Mouse (Mus musculus) heart, embryonic 11.5 days (tissue): ENCODE data around the gene Slc25a34. TPM values are rescaled to one million over a fixed set of nuclear protein-coding genes. Genes with fewer than 3 reads are reported as not detected.

Experiments
- ATAC-seq: fragments of 200-750 bp; cut with Nextera tagmentation; replicated peaks from 2 replicates; pipeline ENCODE4 v1.8.0; 2017; ENCODE audit warnings: moderate library complexity; ENCODE audit not compliant: insufficient number of reproducible peaks, low FRiP score, low TSS enrichment
- H3K27ac ChIP-seq: fragments of 300-500 bp; sonication (generic); 2 replicates; pipeline ENCODE4 v1.5.1; 2014; ENCODE audit warnings: mild to moderate bottlenecking, low read depth, low read length
- H3K27me3 ChIP-seq: fragments of 300-500 bp; sonication (generic); 2 replicates; pipeline ENCODE4 v1.6.1; 2014; ENCODE audit warnings: mild to moderate bottlenecking, low read length, mixed read lengths; ENCODE audit not compliant: control insufficient read depth, insufficient read depth
- H3K36me3 ChIP-seq: fragments of 300-500 bp; sonication (generic); 2 replicates; pipeline ENCODE4 v1.6.1; 2014; ENCODE audit warnings: mild to moderate bottlenecking, low read length, moderate library complexity, mixed read lengths; ENCODE audit not compliant: control insufficient read depth, insufficient read depth
- H3K4me1 ChIP-seq: fragments of 300-500 bp; sonication (generic); 2 replicates; pipeline ENCODE4 v1.6.1; 2014; ENCODE audit warnings: low read length; ENCODE audit not compliant: control insufficient read depth, insufficient read depth
- H3K4me2 ChIP-seq: fragments of 300-500 bp; sonication (generic); 2 replicates; pipeline ENCODE4 v1.6.1; 2014; ENCODE audit warnings: mild to moderate bottlenecking, moderate library complexity
- H3K4me3 ChIP-seq: fragments of 300-500 bp; sonication (generic); 2 replicates; pipeline ENCODE4 v1.5.1; 2014; ENCODE audit warnings: low read depth, low read length
- H3K9ac ChIP-seq: fragments of 300-500 bp; sonication (generic); 2 replicates; pipeline ENCODE4 v1.6.1; 2014; ENCODE audit warnings: mild to moderate bottlenecking, low read depth, low read length, moderate library complexity
- H3K9me3 ChIP-seq: fragments of 300-500 bp; sonication (generic); replicated peaks from 2 replicates; pipeline ENCODE4 v1.6.1; 2016; ENCODE audit warnings: low read length; ENCODE audit not compliant: control insufficient read depth
- WGBS: fragments of 180-500 bp; shearing (Covaris S2); extraction: QIAGEN DNeasy Blood & Tissue Kit; methylation state at CpG from one replicate; pipeline ENCODE4 v1.1.7; 2014; ENCODE audit not compliant: insufficient replicate concordance; 5-methylcytosine and 5-hydroxymethylcytosine counted together
- polyA plus RNA-seq: library from polyadenylated mRNA; unstranded; fragments of >200 nt; fragmentation: Nextera tagmentation; extraction: Ambion mirVana; gene quantifications from 2 replicates; pipeline ENCODE4 v1.2.1, GENCODE M21; 2014

The Slc25a34 gene
- polyA plus RNA-seq, 1 experiment from 2014 or later: not detected

GRCm38 (mm10) chr4:141636693-141637092 lies 13.1 kb upstream of the Slc25a34 start:
- ATAC-seq: no peak
- WGBS: 95% methylated on average over 5 of the region's 5 CpGs
- no peaks in the 10 kb centered on the region for H3K27me3 ChIP-seq
- H3K4me3 ChIP-seq: no peak overlapping the region
- H3K9ac ChIP-seq: no peak overlapping the region
- no peaks in the 10 kb centered on the region for H3K4me1 ChIP-seq
- H3K4me2 ChIP-seq: no peak overlapping the region
- no peaks in the 10 kb centered on the region for H3K9me3 ChIP-seq
- peaks cover 30% of the 10 kb centered on the region for H3K36me3 ChIP-seq
- no peak overlapping the region for H3K27ac ChIP-seq

- no peaks in the 10 kb centered on the region for H3K4me1 ChIP-seq
- H3K9me3 ChIP-seq: no peaks in the 10 kb centered on the region
- no peak for ATAC-seq
- H3K36me3 ChIP-seq: peaks cover 34% of the 10 kb centered on the region
- no peak overlapping the region for H3K4me3 ChIP-seq
- H3K9ac ChIP-seq: no peak overlapping the region
- H3K27me3 ChIP-seq: no peaks in the 10 kb centered on the region
- H3K4me2 ChIP-seq: no peak overlapping the region
- H3K27ac ChIP-seq: no peak overlapping the region
- WGBS: 77% methylated on average over 9 of the region's 9 CpGs
Measured at GRCm38 (mm10) chr4:141635991-141636390, 12.4 kb upstream of the Slc25a34 start.

- Histone ChIP-seq H3K4me1 (no peaks in the 10 kb centered on the region; the same call in 1 of the 2 replicates), H3K9me3 (no peaks in the 10 kb centered on the region), H3K4me3 (no peak overlapping the region), H3K9ac (no peak overlapping the region), H3K4me2 (no peak overlapping the region), H3K27ac (no peak overlapping the region), H3K27me3 (no peaks in the 10 kb centered on the region), H3K36me3 (peaks cover 48% of the 10 kb centered on the region)
- ATAC-seq: no peak
- WGBS: 86% methylated on average over 21 of the region's 21 CpGs
Measured at GRCm38 (mm10) chr4:141632111-141632873, 8.7 kb upstream of the Slc25a34 start.

GRCm38 (mm10) chr4:141631250-141631649 lies 7.6 kb upstream of the Slc25a34 start:
- Histone ChIP-seq H3K9ac (no peak overlapping the region), H3K4me2 (no peak overlapping the region), H3K4me1 (no peaks in the 10 kb centered on the region; the same call in 1 of the 2 replicates), H3K27me3 (no peaks in the 10 kb centered on the region), H3K9me3 (no peaks in the 10 kb centered on the region), H3K36me3 (peaks cover 48% of the 10 kb centered on the region), H3K27ac (no peak overlapping the region), H3K4me3 (no peak overlapping the region)
- ATAC-seq: no peak
- WGBS: 90% methylated on average over 20 of the region's 20 CpGs

GRCm38 (mm10) chr4:141630021-141630420 lies 6.4 kb upstream of the Slc25a34 start:
- H3K4me2 ChIP-seq: no peak overlapping the region
- H3K9ac ChIP-seq: no peak overlapping the region
- no peaks in the 10 kb centered on the region; the same call in 1 of the 2 replicates for H3K4me1 ChIP-seq
- H3K9me3 ChIP-seq: no peaks in the 10 kb centered on the region
- ATAC-seq: no peak
- no peaks in the 10 kb centered on the region for H3K27me3 ChIP-seq
- no peak overlapping the region for H3K4me3 ChIP-seq
- H3K27ac ChIP-seq: no peak overlapping the region
- WGBS: 85% methylated on average over 11 of the region's 11 CpGs
- H3K36me3 ChIP-seq: peaks cover 51% of the 10 kb centered on the region

GRCm38 (mm10) chr4:141628661-141629060 lies 5.0 kb upstream of the Slc25a34 start:
- no peaks in the 10 kb centered on the region for H3K9me3 ChIP-seq
- ATAC-seq: no peak
- no peak overlapping the region for H3K4me2 ChIP-seq
- no peak overlapping the region for H3K27ac ChIP-seq
- H3K27me3 ChIP-seq: no peaks in the 10 kb centered on the region
- peaks cover 3% of the 10 kb centered on the region; the same call in 1 of the 2 replicates for H3K4me1 ChIP-seq
- H3K9ac ChIP-seq: no peak overlapping the region
- WGBS: 72% methylated on average over 14 of the region's 14 CpGs
- no peak overlapping the region for H3K4me3 ChIP-seq
- H3K36me3 ChIP-seq: peaks cover 49% of the 10 kb centered on the region

- peaks cover 4% of the 10 kb centered on the region; the same call in 1 of the 2 replicates for H3K4me1 ChIP-seq
- H3K4me3 ChIP-seq: no peak overlapping the region
- WGBS: 79% methylated on average over 5 of the region's 5 CpGs
- no peak overlapping the region for H3K9ac ChIP-seq
- no peaks in the 10 kb centered on the region for H3K9me3 ChIP-seq
- H3K4me2 ChIP-seq: no peak overlapping the region
- H3K36me3 ChIP-seq: peaks cover 44% of the 10 kb centered on the region
- H3K27ac ChIP-seq: no peak overlapping the region
- H3K27me3 ChIP-seq: no peaks in the 10 kb centered on the region
- no peak for ATAC-seq
Measured at GRCm38 (mm10) chr4:141627502-141627901, 3.9 kb upstream of the Slc25a34 start.

- 85% methylated on average over 16 of the region's 16 CpGs for WGBS
- no peak overlapping the region for H3K4me3 ChIP-seq
- H3K36me3 ChIP-seq: peaks cover 28% of the 10 kb centered on the region
Measured at GRCm38 (mm10) chr4:141625774-141626550, 2.3 kb upstream of the Slc25a34 start.

More at GRCm38 (mm10) chr4:141625774-141626550, 2.3 kb upstream of the Slc25a34 start:
- no peaks in the 10 kb centered on the region for H3K27me3 ChIP-seq
- no peak overlapping the region for H3K9ac ChIP-seq
- H3K4me1 ChIP-seq: peaks cover 4% of the 10 kb centered on the region; the same call in 1 of the 2 replicates
- H3K27ac ChIP-seq: no peak overlapping the region
- no peak for ATAC-seq
- H3K4me2 ChIP-seq: no peak overlapping the region
- H3K9me3 ChIP-seq: no peaks in the 10 kb centered on the region
